Mouse (Mus musculus) myocyte (in vitro differentiated cells): ENCODE measurements around the gene Rabl2.

Experiments
- CEBPB ChIP-seq: IDR thresholded peaks from 2 replicates; pipeline ENCODE4 v1.6.1; 2011; ENCODE audit warnings: mild to moderate bottlenecking, moderate library complexity; ENCODE audit not compliant: poor library complexity, insufficient read depth, severe bottlenecking
- E2F4 ChIP-seq: IDR thresholded peaks from one replicate; pipeline ENCODE4 v1.6.1; 2011; ENCODE audit warnings: mild to moderate bottlenecking, control low read depth, moderate library complexity; ENCODE audit not compliant: insufficient read depth
- MAX ChIP-seq: IDR thresholded peaks from one replicate; pipeline ENCODE4 v1.6.1; 2011; ENCODE audit warnings: low read depth, mild to moderate bottlenecking, control low read depth
- MYOD1 ChIP-seq, 3 experiments: IDR thresholded peaks; one replicate each; pipeline ENCODE4 v1.6.1; 2011; ENCODE audit warnings: control low read depth in 2 of 3, low read depth in 2 of 3, mild to moderate bottlenecking in 2 of 3, moderate library complexity in 1 of 3; ENCODE audit not compliant: insufficient read length in 2 of 3, control insufficient read depth in 1 of 3
- MYOG ChIP-seq, 3 experiments: IDR thresholded peaks; one replicate each; pipeline ENCODE4 v1.6.1; 2011; ENCODE audit warnings: control low read depth in 2 of 3, low read depth in 2 of 3, mild to moderate bottlenecking in 2 of 3; ENCODE audit not compliant: insufficient read length in 2 of 3, control insufficient read depth in 1 of 3, insufficient read depth in 1 of 3
- POLR2A ChIP-seq: IDR thresholded peaks from one replicate; pipeline ENCODE4 v1.6.1; 2011; ENCODE audit warnings: low read depth, mild to moderate bottlenecking, control low read depth, moderate library complexity; ENCODE audit not compliant: insufficient read length
- POLR2AphosphoS2 ChIP-seq: IDR thresholded peaks from one replicate; pipeline ENCODE4 v1.6.1; 2011; ENCODE audit warnings: low read depth, control low read depth; ENCODE audit not compliant: insufficient read length
- TCF12 ChIP-seq: IDR thresholded peaks from one replicate; pipeline ENCODE4 v1.6.1; 2011; ENCODE audit warnings: mild to moderate bottlenecking, control low read depth; ENCODE audit not compliant: poor library complexity, insufficient read depth, severe bottlenecking
- TCF3 ChIP-seq: IDR thresholded peaks from one replicate; pipeline ENCODE4 v1.6.1; 2011; ENCODE audit warnings: low read depth, control low read depth; ENCODE audit not compliant: insufficient read length
- USF1 ChIP-seq: IDR thresholded peaks from one replicate; pipeline ENCODE4 v1.6.1; 2011; ENCODE audit warnings: low read depth, mild to moderate bottlenecking, control low read depth, moderate library complexity

GRCm38 (mm10) chr15:89622312-89622958, 30.7 kb upstream of the Rabl2 start:
- TF ChIP-seq POLR2A (no peak), TCF12 (no peak), TCF3 (no peak), E2F4 (no peak), MYOD1 (IDR thresholded peaks at IDR 0.05; ENCODE audit: control insufficient read depth in 1 of 3, insufficient read length in 2 of 3, low read depth in 2 of 3) (no peak), USF1 (no peak), MAX (no peak), CEBPB (no peak), POLR2AphosphoS2 (no peak), MYOG (IDR thresholded peaks at IDR 0.05; ENCODE audit: control insufficient read depth in 1 of 3, insufficient read depth in 1 of 3, insufficient read length in 2 of 3, low read depth in 2 of 3) (no peak)
